Mouse (Mus musculus) adrenal gland, postnatal 25 days (tissue): ENCODE measurements around the gene Gemin5. TPM values are rescaled to one million over a fixed set of nuclear protein-coding genes. Genes with fewer than 3 reads are reported as not detected.
A peak's percentile ranks its signal among the peaks of the same experiment; 100 is the strongest.
"Not testable (repeated sequence)": the region's sequence is repeated elsewhere in the genome, so short reads cannot be mapped to it uniquely, and the experiment has no call there.

Source experiments
- DNase-seq: peaks from one replicate; pipeline ENCODE4 v3.0.0; 2021; ENCODE audit warnings: mixed read lengths
- long read RNA-seq: library from polyadenylated mRNA; stranded (forward); transcript quantifications from one replicate; pipeline ENCODE4 v2.0.0, GENCODE M21; 2021
- total RNA-seq: library from RNA; stranded (reverse); gene quantifications from 2 replicates; pipeline ENCODE4 v1.2.3, GENCODE M21; 2021

Gene Gemin5
- total RNA-seq = 23.3 and 26.5 TPM in 2 replicates
- long read RNA-seq, full-length matches to known transcripts = 3 of 14 reads
- long read RNA-seq, partial matches to known transcripts = 5 of 14 reads
- long read RNA-seq, other reads (novel, unspliced or antisense) = 6 of 14 reads

GRCm38 (mm10) chr11:58168167-58168915, at the start of gene Gemin5:
TSS of gene Gemin5 (minus strand) at chr11:58168539.
- peak; percentile 86 for DNase-seq

GRCm38 (mm10) chr11:58216823-58217222, 48.5 kb upstream of the Gemin5 start:
- DNase-seq = no peak

- DNase-seq = no peak
Measured at GRCm38 (mm10) chr11:58215814-58216213, 47.5 kb upstream of the Gemin5 start.

GRCm38 (mm10) chr11:58215049-58215430, 46.7 kb upstream of the Gemin5 start:
- DNase-seq = not testable (repeated sequence)

GRCm38 (mm10) chr11:58214391-58215048, 46.2 kb upstream of the Gemin5 start:
- peak; percentile 86 for DNase-seq

- no peak for DNase-seq
Measured at GRCm38 (mm10) chr11:58213673-58214342, 45.5 kb upstream of the Gemin5 start.

GRCm38 (mm10) chr11:58211682-58212067, 43.3 kb upstream of the Gemin5 start:
- no peak for DNase-seq

GRCm38 (mm10) chr11:58211062-58211681, 42.8 kb upstream of the Gemin5 start:
- DNase-seq = no peak

GRCm38 (mm10) chr11:58210321-58210886, 42.1 kb upstream of the Gemin5 start:
- no peak for DNase-seq

- DNase-seq = no peak
Measured at GRCm38 (mm10) chr11:58201052-58201451, 32.7 kb upstream of the Gemin5 start.

- DNase-seq = no peak
Measured at GRCm38 (mm10) chr11:58200226-58200625, 31.9 kb upstream of the Gemin5 start.

GRCm38 (mm10) chr11:58199229-58200037, 31.1 kb upstream of the Gemin5 start, which contains the start of the genes Igtp and Irgm2:
TSS of gene Igtp (plus strand) at chr11:58199556.
TSS of gene Irgm2 (plus strand) at chr11:58199618.
- peak; percentile 77 for DNase-seq

GRCm38 (mm10) chr11:58198663-58199062, 30.3 kb upstream of the Gemin5 start:
- DNase-seq = no peak

GRCm38 (mm10) chr11:58193860-58194520, 25.7 kb upstream of the Gemin5 start:
- no peak for DNase-seq

GRCm38 (mm10) chr11:58193326-58193725, 25.0 kb upstream of the Gemin5 start:
- no peak for DNase-seq

- no peak for DNase-seq
Measured at GRCm38 (mm10) chr11:58189675-58190074, 21.3 kb upstream of the Gemin5 start.

- DNase-seq = no peak
Measured at GRCm38 (mm10) chr11:58183579-58183978, 15.2 kb upstream of the Gemin5 start.

- no peak for DNase-seq
Measured at GRCm38 (mm10) chr11:58180756-58181155, 12.4 kb upstream of the Gemin5 start.

- not testable (repeated sequence) for DNase-seq
Measured at GRCm38 (mm10) chr11:58179986-58180385, 11.6 kb upstream of the Gemin5 start.

- DNase-seq = peak; percentile 41
Measured at GRCm38 (mm10) chr11:58179563-58179962, 11.2 kb upstream of the Gemin5 start.
